Mouse (Mus musculus) brain, adult 2 months (tissue): ENCODE data around the gene Akr1b10.
A peak's percentile ranks its signal among the peaks of the same experiment; 100 is the strongest.
"Not testable (repeated sequence)": the region's sequence is repeated elsewhere in the genome, so short reads cannot be mapped to it uniquely, and the experiment has no call there.

ENCODE experiments used
- DNase-seq: peaks from one replicate; pipeline ENCODE4 v3.0.0; 2011; ENCODE audit warnings: low read depth, low spot score

The Akr1b10 gene

DNA sequence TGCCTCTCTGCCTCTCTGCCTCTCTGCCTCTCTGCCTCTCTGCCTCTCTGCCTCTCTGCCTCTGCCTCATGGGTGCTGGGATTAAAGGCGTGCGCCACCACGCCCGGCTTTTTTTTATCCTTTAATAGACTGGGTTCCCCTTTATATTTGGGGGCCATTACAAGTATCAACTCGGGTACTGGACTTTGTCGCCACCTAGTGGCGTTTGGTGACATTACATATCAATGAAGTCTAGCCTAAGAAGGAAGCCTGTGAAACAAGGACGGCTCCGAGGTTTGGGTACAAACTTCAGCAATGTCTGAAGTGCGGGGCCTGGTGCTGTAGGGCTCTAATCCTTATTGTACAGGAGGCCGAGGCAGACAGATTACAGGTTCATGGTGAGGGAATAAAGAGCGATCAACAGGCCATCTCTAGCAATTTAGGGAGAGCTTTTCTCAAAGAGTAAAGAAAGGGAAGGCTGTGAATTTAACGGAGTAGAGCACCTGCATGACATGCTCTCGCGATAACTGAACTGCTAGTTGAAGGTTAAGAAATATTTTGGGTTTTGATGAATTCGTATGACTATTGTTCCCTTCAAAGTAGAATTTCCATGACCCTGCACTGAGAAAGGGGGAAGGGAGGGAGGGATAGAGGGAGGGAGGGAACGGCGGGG is 12.2 kb upstream of the Akr1b10 start:
- peak; percentile 84 for DNase-seq

DNA sequence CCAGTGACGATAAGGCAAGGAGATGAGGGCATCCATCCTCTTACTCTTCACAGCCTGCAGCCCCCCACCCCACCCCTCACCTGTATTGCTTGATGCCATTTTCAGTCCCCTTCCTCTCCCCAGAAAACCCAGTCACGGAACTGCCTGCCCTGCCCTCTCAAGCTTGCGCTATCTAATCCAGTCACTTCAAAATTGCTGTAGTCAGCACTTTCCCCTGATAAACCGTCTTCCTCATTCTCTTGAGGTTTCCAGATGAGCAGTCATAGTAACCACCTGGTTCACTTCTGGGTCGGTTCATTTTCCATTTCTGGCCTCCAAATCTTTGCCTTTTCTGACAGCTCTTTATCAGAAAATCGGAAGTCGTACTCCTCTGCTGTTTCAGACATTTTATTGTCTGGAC is 10.2 kb upstream of the Akr1b10 start:
- DNase-seq = no peak

DNA sequence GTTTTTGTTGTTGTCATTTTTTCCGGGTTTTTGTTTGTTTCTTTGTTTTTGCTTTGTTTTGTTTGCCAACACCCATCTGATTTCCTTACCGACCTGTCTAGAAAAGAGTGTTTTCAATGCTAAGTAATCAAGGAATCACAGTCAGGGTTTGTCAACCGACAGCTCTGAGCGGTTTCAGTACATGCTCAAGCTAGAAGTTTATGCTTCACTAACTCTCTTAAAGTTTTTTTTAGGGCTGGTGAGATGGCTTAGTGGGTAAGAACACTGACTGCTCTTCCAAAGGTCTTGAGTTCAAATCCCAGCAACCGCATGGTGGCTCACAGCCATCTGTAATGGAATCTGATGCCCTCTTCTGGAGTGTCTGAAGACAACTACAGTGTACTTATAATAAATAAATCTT is 8.1 kb upstream of the Akr1b10 start:
- DNase-seq = not testable (repeated sequence)

DNA sequence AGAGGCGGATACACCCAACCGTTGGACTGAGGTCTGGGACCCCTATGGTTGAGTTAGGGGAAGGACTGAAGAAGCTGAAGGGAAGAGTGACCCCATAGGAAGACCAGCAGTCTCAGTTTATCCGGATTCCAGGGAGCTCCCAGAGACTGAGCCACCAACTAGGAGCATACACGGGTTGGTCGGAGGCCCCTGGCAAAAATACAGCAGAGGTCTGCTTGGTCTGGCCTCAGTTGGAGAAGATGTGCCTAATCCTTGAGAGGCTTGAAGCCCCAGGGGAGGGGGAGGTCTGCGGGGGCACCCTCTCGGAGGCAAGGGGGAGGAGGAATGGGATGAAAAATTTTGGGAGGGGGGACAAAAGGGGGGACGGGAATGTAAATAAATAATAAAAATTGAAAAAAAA is 617 bp upstream of the Akr1b10 start:
- DNase-seq = no peak

DNA sequence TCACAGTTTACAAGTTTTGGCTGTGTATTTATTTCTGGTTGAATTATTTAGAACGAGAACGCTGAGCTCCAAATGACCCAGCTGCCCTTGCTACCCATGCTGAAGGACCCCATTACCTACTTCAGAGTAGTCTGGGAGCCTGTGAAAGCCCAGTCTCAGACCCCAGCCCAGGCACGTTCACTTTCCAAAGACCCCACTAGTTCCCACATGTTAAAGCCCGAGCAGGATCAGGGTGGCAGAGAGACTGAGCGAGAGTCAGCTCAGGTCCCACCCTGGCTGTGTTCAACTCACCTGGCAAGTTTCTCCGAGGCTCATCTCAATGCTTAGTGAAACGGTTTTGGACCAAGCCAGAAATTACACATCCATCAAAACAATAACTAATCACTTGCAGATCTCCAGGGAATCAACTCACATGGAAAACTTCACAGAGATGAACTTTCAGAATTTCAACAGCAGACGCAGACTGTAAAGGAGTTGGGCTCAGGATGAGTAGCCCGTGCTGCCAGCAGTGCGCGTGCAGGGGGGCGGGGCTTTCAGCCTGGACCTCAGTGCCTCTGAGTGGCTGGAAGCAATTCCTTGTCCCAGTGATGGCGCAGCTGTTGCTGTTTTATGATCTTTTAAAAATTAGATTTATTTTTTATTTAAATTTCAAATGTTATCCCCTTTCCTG is 818 bp downstream of the Akr1b10 start:
- no peak for DNase-seq

GRCm38 (mm10) chr6:34388420-34389156 is 4.6 kb downstream of the Akr1b10 start:
- no peak for DNase-seq

DNA sequence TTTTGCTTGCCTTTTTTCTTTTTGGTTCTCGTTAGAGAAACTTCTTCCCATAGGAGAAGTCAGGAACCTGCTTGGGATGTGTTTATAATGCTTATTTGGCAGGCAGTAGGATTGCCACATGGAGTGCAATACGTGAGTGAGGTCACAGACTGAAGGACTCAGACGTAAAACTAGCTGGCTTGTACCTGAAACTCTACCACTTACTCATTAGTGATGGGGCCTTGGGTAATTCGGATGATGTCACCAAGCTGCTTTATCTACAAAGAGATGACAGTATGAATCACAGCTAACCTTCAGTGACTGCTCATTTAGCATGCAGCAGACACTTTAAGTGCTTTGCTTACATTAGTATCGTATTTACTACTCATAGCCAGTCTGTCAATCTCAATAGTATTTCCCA is 11.9 kb downstream of the Akr1b10 start:
- DNase-seq = no peak

DNA sequence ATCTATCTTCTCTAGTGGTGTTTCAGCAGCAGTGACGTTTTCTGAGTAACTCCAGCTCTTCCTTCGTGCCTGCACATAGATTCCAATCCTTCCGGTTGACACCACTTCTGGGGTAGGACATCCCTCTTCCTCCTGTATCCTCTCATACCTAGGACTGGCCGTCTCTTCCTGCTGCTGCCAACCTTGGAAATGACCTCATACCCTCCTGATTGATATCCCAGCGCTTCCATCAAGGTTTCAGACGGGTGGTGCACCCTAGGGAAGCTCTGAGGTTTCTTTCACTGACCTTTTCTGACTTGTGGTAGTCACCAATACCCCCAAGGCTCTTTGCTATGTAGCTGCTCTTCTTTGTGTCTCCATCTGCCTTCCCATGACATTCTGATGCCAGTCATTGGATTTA is 14.4 kb downstream of the Akr1b10 start:
- no peak for DNase-seq

- DNase-seq = no peak
Measured at GRCm38 (mm10) chr6:34399606-34400220, 15.7 kb downstream of the Akr1b10 start.

DNA sequence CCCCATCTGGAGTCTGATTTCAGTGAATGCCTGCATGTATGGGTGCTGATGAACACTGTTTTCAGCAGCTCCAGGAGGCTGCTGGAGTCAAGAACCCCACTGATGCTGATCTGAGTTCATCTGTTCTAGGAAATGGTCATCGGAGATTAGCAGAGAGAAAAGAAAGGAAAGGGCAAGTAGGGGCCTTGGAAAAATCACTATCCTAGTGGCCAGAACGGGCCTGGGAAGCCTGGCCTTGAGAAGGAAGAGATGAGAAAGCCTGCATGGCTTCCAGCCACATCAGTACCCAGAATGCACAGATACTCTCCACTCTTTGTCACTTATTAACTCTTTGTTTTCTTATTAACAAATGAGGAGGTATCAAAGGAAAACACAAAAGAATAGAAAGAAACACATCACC is 16.7 kb downstream of the Akr1b10 start:
- DNase-seq = no peak

GRCm38 (mm10) chr6:34406746-34407145 is 22.7 kb downstream of the Akr1b10 start:
- no peak for DNase-seq

DNA sequence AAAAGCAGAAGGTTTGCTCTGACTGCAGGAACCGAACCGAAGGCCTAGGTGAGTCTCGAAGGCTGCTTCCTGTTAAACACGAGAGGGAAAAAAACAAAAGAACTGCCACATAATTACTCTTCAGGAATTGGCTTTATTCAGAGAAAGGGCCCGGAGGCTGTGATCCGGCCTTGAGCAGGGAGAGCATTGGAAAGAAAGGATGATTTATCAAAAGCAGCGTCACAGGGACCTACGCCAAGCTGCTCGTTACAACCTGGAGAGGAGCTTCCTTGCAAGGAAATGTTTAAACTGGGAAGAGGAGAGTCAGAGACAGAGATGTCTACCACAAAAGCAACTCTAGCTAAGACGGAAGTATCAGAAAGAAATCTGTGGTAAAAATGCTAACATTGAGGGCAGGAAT is 23.4 kb downstream of the Akr1b10 start:
- DNase-seq = no peak

- DNase-seq = no peak
Measured at GRCm38 (mm10) chr6:34412023-34412422, 28.0 kb downstream of the Akr1b10 start, which contains the start of gene Akr1b7. TSS of gene Akr1b7 (plus strand) at chr6:34412334.

DNA sequence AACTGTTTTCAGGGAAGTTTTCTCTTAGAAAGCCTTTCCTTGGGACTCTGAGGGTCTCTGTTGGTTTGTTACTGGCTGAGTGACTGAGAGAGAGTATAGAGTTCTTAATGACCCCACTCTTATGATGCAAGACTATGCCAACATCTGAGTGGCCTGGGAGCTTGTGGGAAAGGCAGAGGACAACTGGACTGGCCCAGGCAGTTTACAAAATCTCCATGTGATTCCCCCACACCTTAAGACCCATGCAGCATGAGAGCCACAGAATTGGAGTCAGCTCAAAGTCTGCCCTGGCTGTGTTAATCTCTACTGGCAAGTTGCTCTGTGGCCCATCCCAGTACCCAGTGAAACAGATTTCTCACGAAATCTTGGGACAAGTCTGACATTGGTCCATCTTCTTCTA is 28.7 kb downstream of the Akr1b10 start:
- DNase-seq = no peak

GRCm38 (mm10) chr6:34413386-34413785 is 29.4 kb downstream of the Akr1b10 start:
- not testable (repeated sequence) for DNase-seq

DNA sequence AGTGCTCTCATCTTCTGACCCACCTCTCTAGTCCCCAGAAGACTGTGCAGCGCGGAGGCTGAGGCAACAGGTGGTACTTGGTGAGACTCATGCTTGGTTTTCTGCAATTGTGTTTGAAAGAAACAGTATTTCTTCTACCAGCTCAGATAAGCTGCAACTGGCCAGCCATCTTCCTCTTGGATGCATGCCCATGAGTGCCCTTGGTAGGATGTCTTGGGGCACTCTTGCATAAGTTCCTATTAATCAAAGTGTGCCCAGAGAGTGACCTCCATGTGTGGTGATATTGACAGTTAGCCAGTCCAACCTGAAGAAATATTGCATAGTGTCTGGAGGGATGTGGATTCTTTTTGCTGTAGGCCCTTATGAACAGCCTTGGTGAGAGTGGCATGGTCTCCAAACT is 32.5 kb downstream of the Akr1b10 start:
- no peak for DNase-seq

- no peak for DNase-seq
Measured at GRCm38 (mm10) chr6:34419071-34419470, 35.1 kb downstream of the Akr1b10 start.

- DNase-seq = no peak
Measured at GRCm38 (mm10) chr6:34439006-34439405, 55.0 kb downstream of the Akr1b10 start.

GRCm38 (mm10) chr6:34441556-34442257 is 57.7 kb downstream of the Akr1b10 start:
- no peak for DNase-seq

GRCm38 (mm10) chr6:34443791-34444190 is 59.8 kb downstream of the Akr1b10 start:
- DNase-seq = no peak
